Mouse (Mus musculus) G1E (cell line): ENCODE measurements around the gene Mfng.

Experiments
- CTCF ChIP-seq: IDR thresholded peaks from 2 replicates; pipeline ENCODE4 v1.5.1; 2012; ENCODE audit warnings: low read depth, low read length, inconsistent platforms, mixed read lengths
- GATA1 ChIP-seq: IDR thresholded peaks from 2 replicates; pipeline ENCODE4 v1.6.1; 2012; ENCODE audit warnings: borderline replicate concordance, low read length, inconsistent platforms, mixed read lengths

- TF ChIP-seq CTCF: no peak
- TF ChIP-seq GATA1: no peak
Measured at GRCm38 (mm10) chr15:78731830-78732229, 41.4 kb downstream of the Mfng start.
